Mouse (Mus musculus) bone marrow, adult 2 months (tissue): ENCODE measurements at regions not wholly inside any gene's neighbourhood (a gene's known extent, or its start where the extent isn't known, plus 50 kb on each side); places are given as distances from the start of the nearest gene placed in this dataset.

ENCODE experiments used
- CTCF ChIP-seq: fragments of 200-500 bp; IDR thresholded peaks from 2 replicates; pipeline ENCODE4 v1.5.1; 2011; ENCODE audit warnings: low read length, control low read depth; ENCODE audit not compliant: control insufficient read depth, insufficient read depth
- POLR2A ChIP-seq: fragments of 200-500 bp; IDR thresholded peaks from 2 replicates; pipeline ENCODE4 v1.6.1; 2011; ENCODE audit warnings: low read depth, mild to moderate bottlenecking, control low read depth, low read length, borderline replicate concordance; ENCODE audit not compliant: control insufficient read depth

GRCm38 (mm10) chr2:160476181-160476580, 109.3 kb upstream of the Mafb start:
- TF ChIP-seq CTCF (no peak), POLR2A (no peak)
